Mouse (Mus musculus): ENCODE measurements around the gene Zfp282. TPM values are rescaled to one million over a fixed set of nuclear protein-coding genes. Genes with fewer than 3 reads are reported as not detected.

The Zfp282 gene
- polyA plus RNA-seq, 1 experiment from 2014 or later: 23.6 TPM

GRCm38 (mm10) chr6:47943021-47943691, 66.2 kb downstream of the Zfp282 start:
- peaks cover 20% of the 10 kb centered on the region for H3K36me3 ChIP-seq
- no peaks in the 10 kb centered on the region for H3K27me3 ChIP-seq
- 9% methylated on average over 64 of the region's 64 CpGs for WGBS
- H3K4me3 ChIP-seq: peak overlapping the region; percentile 49
- peaks cover 14% of the 10 kb centered on the region for H3K4me1 ChIP-seq
- ATAC-seq (ENCODE audit: insufficient number of reproducible peaks, low FRiP score, low TSS enrichment, low read depth): peak; percentile 76
- H3K9me3 ChIP-seq: no peaks in the 10 kb centered on the region
- H3K4me2 ChIP-seq: peak overlapping the region; percentile 84
- H3K27ac ChIP-seq: peak overlapping the region; percentile 82
- peak overlapping the region; percentile 67 for H3K9ac ChIP-seq

- peaks cover 14% of the 10 kb centered on the region for H3K4me1 ChIP-seq
- ATAC-seq (ENCODE audit: insufficient number of reproducible peaks, low FRiP score, low TSS enrichment, low read depth): no peak
- H3K27me3 ChIP-seq: no peaks in the 10 kb centered on the region
- peak overlapping the region; percentile 82 for H3K27ac ChIP-seq
- H3K4me3 ChIP-seq: peak overlapping the region; percentile 49
- peak overlapping the region; percentile 67; the same call in 1 of the 2 replicates for H3K9ac ChIP-seq
- H3K9me3 ChIP-seq: no peaks in the 10 kb centered on the region
- 66% methylated on average over 3 of the region's 3 CpGs for WGBS
- peak overlapping the region; percentile 84 for H3K4me2 ChIP-seq
- peaks cover 21% of the 10 kb centered on the region for H3K36me3 ChIP-seq
Measured at GRCm38 (mm10) chr6:47943721-47944120, 66.7 kb downstream of the Zfp282 start.

DNA sequence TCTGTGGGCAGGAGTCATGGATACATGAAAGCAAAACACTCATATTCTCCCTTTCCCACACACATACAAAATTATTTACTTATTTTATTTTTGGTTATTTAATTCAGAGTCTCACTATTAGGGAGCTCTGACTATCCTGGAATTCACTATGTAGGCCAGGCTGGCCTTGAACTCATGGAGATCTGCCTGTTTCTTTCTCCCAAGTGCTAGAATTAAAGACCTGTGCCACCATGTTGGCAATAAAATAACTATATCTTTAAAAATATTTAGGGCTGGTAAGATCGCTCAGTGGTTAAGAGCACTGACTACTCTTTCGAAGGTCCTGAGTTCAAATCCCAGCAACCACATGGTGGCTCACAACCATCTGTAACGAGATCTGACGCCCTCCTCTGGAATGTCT, 70.4 kb downstream of the Zfp282 start:
- Histone ChIP-seq H3K27me3 (no peaks in the 10 kb centered on the region), H3K27ac (no peak overlapping the region), H3K9ac (no peak overlapping the region), H3K4me2 (no peak overlapping the region), H3K36me3 (peaks cover 41% of the 10 kb centered on the region), H3K4me1 (peaks cover 13% of the 10 kb centered on the region), H3K4me3 (no peak overlapping the region), H3K9me3 (no peaks in the 10 kb centered on the region)
- WGBS: 89% methylated on average over 4 of the region's 4 CpGs
- no peak for ATAC-seq (ENCODE audit: insufficient number of reproducible peaks, low FRiP score, low TSS enrichment, low read depth)

GRCm38 (mm10) chr6:47953191-47953726, 76.3 kb downstream of the Zfp282 start, which contains the start of gene Zfp956:
TSS of gene Zfp956 (plus strand) at chr6:47953390.
- Histone ChIP-seq H3K36me3 (peaks cover 37% of the 10 kb centered on the region), H3K27ac (peak within 1 kb of the TSS; percentile 72), H3K27me3 (no peaks in the 10 kb centered on the region), H3K4me1 (peaks cover 6% of the 10 kb centered on the region), H3K4me3 (peak within 1 kb of the TSS; percentile 59), H3K9me3 (no peaks in the 10 kb centered on the region), H3K9ac (peak within 1 kb of the TSS; percentile 55), H3K4me2 (peak within 1 kb of the TSS; percentile 60)
- under 1% methylated on average over 31 of the region's 31 CpGs for WGBS
- ATAC-seq (ENCODE audit: insufficient number of reproducible peaks, low FRiP score, low TSS enrichment, low read depth): peak; percentile 92

DNA sequence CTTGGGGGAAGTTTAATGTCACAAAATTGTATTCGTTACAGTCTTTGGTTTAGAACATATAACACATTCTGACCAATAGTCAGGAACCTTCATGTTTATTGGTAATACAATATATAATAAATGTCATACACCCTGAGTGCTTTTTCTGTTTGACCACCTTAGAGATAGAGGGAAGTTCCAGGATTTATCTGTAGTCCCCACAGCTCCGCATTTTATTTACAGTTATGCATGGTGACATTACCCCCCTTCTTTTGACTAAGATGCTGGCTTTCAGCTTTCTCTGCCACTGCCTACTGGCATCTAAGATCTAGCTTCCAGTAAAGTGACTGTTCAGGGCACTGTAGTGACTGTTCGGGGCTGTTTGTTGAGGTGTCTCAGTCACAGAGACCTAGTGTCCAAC, 77.4 kb downstream of the Zfp282 start:
- H3K36me3 ChIP-seq: peaks cover 39% of the 10 kb centered on the region
- H3K9me3 ChIP-seq: no peaks in the 10 kb centered on the region
- ATAC-seq (ENCODE audit: insufficient number of reproducible peaks, low FRiP score, low TSS enrichment, low read depth): no peak
- H3K4me2 ChIP-seq: no peak overlapping the region
- peak overlapping the region; percentile 59; the same call in 1 of the 2 replicates for H3K4me3 ChIP-seq
- 87% methylated on average over 3 of the region's 3 CpGs for WGBS
- H3K27me3 ChIP-seq: no peaks in the 10 kb centered on the region
- H3K9ac ChIP-seq: no peak overlapping the region
- H3K27ac ChIP-seq: no peak overlapping the region
- peaks cover 6% of the 10 kb centered on the region for H3K4me1 ChIP-seq

GRCm38 (mm10) chr6:47957816-47958215, 80.8 kb downstream of the Zfp282 start:
- H3K36me3 ChIP-seq: peaks cover 50% of the 10 kb centered on the region
- ATAC-seq (ENCODE audit: insufficient number of reproducible peaks, low FRiP score, low TSS enrichment, low read depth): no peak

More at GRCm38 (mm10) chr6:47957816-47958215, 80.8 kb downstream of the Zfp282 start:
- Histone ChIP-seq H3K4me3 (no peak overlapping the region), H3K9ac (no peak overlapping the region), H3K4me1 (peaks cover 6% of the 10 kb centered on the region), H3K27ac (no peak overlapping the region), H3K27me3 (no peaks in the 10 kb centered on the region), H3K4me2 (no peak overlapping the region), H3K9me3 (no peaks in the 10 kb centered on the region)

Other genes starting within 250 kb of the Zfp282 start
- gene Pdia4, start 63.8 kb upstream of the Zfp282 start, polyA plus RNA-seq (2015; fragmentation: Nextera tagmentation; extraction: Ambion mirVana): 277 and 292 TPM in 2 replicates
- gene Zfp786, start 46.3 kb upstream of the Zfp282 start, polyA plus RNA-seq (2015; fragmentation: Nextera tagmentation; extraction: Ambion mirVana): 2.5 and 3.6 TPM in 2 replicates
- 11.0 and 12.0 TPM in 2 replicates for gene Zfp398, start 41.5 kb upstream of the Zfp282 start, polyA plus RNA-seq (2015; fragmentation: Nextera tagmentation; extraction: Ambion mirVana)
- gene Zfp212, start 43.3 kb downstream of the Zfp282 start, polyA plus RNA-seq (2015; fragmentation: Nextera tagmentation; extraction: Ambion mirVana): 17.2 and 18.0 TPM in 2 replicates
- 10.6 and 11.3 TPM in 2 replicates for gene Zfp956, start 76.2 kb downstream of the Zfp282 start, polyA plus RNA-seq (2015; fragmentation: Nextera tagmentation; extraction: Ambion mirVana)
- 7.1 and 8.0 TPM in 2 replicates for gene Zfp777, start 171.7 kb downstream of the Zfp282 start, polyA plus RNA-seq (2015; fragmentation: Nextera tagmentation; extraction: Ambion mirVana)
- gene Zfp746, start 209.4 kb downstream of the Zfp282 start, polyA plus RNA-seq (2015; fragmentation: Nextera tagmentation; extraction: Ambion mirVana): 18.9 and 19.2 TPM in 2 replicates